Mouse (Mus musculus) gastrocnemius, postnatal 14 days (tissue): ENCODE measurements around the gene Rcl1. TPM values are rescaled to one million over a fixed set of nuclear protein-coding genes. Genes with fewer than 3 reads are reported as not detected.

Experiments used
- DNase-seq: peaks from one replicate; pipeline ENCODE4 v3.0.0; 2021; ENCODE audit warnings: mixed read lengths
- intact Hi-C: fragments of 180-260 bp; cut with DNase I; formaldehyde crosslinking; loops from one replicate; pipeline ENCODE4 v1.15.1; 2025; ENCODE audit warnings: low total_unique reads
- total RNA-seq, 2 experiments: library from RNA; stranded (reverse); gene quantifications; 2 replicates each; pipeline ENCODE4 v1.2.3; 2021

The Rcl1 gene
- total RNA-seq, 2 experiments from 2014 or later: 11.2 to 12.9 TPM

DNA sequence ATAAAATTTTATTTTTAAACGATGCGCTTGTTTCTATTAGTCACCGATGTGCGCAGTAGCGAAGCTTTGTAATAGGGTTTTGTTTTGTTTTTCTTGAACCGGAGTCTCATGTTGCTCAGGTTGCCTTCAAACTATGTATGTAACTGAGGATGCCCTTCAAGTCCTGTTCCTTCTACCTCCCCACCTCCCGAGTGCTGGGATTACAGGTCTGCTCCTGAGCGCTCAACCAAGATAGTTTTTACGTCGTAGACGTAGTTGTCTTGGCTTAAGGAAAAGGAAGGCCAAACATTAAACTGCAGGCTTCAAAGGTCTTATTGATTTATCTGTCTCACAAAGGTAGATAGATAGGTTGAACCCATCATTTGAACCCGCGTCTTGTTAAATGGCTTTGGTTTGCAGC lies 923 bp downstream of the Rcl1 start:
- intact Hi-C loops: no loop called here
- DNase-seq: no peak

DNA sequence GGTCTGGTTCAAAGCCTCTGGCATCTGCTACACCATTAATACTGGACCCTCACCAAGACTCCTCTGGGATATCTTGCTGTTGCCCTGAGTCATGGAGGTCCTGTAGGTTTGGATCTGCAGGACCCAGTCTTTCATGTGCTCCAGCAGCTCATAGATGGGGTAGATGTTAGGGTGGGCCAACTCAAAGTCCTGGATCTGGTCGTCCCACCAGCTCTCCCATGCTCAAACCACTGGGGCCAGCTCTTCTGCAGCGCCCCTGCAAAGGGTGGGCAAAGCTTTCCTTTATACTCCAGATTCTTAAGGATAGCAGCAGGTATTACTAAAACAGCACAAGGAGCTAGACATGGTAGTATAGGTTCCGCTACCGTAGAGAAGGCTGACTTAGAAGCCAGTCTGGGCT lies 4.6 kb downstream of the Rcl1 start:
- intact Hi-C loops: no loop called here
- DNase-seq: no peak

DNA sequence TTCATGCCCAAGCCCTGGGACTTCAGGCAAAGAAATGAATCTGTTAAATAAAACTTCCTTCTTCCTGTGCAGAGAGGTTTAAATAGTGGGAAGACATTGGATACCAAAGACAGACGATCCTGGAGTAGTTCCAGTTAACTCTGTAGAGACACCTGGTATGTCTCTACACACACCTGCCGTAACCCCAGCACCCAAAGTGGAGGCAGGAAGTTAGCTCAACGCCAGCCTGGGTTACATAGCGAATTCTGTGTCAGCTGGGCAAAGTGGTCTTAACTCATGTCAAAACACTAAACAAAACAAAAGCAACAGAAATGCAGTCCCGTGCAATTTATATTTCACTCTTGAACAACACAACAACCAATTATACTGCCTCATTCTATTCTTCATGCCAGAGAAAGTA lies 5.1 kb downstream of the Rcl1 start:
- DNase-seq: no peak
- intact Hi-C loops: no loop called here

DNA sequence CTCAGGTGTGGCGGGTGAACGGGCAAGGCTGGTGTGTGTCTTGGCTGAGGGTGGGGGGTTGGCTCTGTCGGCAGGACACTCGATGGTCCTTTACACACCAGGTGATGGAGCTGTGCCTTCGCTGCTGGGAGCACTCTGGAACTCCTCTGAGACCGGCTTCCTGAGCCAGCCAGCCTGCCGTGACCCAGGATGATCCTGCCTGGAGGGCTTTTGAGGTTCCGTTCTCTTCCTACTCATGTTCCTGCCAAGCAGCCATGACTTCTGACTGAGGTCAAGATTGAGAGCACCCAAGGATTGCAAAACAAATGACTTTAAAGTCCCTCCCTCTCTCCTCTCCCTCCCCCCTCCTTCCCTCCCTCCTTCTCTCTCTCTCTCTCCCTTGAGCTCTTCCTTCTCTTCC lies 11.5 kb downstream of the Rcl1 start:
- intact Hi-C loops: no loop called here
- peak; percentile 75 for DNase-seq

DNA sequence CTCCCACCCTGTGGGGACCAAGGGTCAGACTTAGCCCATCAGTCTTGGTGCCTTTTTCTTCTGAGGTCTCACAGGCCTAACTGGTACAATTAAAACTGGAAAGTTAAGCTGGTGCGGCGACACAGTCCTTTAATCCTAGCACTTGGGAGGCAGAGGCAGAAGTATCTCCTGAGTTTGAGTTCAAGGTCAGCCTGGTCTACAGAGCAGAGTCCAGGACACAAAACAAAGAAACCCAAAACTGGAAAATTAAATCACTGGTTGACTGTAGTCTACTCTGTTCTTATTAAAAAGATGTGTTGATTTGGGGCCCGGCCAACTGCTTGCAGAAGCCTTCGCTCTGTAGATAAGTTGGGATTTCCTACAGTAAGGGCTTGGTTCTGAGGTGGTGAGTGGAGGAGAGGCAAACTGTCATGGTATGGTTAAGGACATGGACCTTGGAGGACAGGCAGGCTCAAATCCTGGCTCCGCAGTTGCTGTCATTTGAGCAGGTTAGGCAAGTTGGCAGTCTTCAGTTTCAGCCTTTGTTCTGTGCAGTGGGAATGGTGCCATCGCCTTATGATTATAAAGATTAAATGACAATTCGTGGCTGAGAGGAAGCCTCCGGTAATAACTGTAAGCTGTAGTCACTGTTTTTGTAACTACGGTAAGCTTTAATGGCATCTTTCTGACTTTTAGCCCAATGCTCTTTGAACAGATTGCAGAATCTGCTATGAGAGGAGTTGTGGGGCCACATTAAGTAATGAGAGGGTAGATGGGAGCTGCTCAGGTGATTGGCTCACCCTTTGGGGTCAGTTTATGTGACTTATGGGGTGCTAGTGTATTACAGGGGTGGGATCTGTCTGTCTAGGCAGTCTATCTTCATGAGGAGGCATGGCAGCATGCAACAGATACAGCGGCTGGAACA lies 12.8 kb downstream of the Rcl1 start:
- intact Hi-C loops: no loop called here
- DNase-seq: no peak

DNA sequence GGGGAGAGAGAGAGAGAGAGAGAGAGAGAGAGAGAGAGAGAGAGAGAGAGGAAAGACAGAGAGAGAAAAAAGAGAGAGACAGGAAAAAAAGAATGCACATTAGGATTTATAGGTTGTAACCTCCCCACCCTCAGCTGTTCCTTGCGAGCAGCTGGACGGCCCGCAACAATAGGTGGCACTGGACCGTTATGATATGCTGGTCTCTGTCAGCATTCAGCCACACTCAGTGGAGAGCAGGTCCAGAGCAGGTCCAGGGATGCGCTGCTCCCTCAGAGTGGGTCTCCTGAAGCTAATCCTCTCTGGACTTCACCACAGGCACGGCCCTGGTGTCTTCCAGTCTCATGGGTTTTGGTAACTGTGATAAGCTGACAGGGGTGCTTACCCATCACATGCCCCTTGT lies 15.6 kb downstream of the Rcl1 start:
- DNase-seq: no peak
- intact Hi-C loops: no loop called here

DNA sequence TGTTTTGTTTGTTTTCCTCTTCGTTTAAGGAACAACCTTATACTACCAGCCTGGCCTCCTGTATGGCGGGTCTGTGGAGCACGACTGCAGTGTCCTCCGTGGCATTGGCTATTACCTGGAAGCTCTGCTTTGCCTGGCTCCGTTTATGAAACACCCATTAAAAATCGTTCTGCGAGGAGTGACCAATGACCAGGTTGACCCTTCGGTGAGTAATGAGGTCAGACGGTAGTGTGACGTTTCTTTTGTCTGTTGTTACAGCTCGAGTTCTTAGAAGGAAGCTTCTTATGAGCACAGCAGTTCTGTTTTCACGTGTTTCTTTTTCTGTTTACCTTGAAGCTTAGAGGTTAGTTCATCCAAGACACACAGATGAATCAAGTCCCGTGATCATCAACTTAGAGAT lies 17.0 kb downstream of the Rcl1 start:
- intact Hi-C loops: no loop called here
- DNase-seq: no peak

DNA sequence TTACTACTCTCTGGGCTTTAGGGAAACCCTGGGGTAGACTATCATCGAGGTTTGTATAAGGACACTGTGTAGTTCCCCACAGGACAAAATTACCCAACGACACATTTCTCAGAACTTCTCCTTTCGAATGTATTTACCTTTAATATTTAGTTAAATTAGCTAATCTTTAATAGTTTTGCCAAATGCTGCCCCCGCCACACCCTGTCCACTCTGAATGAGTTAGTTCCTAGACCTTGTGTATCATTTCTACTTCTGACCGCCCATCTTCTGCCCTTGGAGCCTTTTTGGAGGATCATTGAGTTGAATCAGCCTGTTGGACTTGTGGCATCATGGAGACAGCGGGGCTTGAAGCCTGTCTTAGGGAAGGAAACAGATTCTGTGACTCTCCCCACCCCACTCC lies 19.1 kb downstream of the Rcl1 start:
- intact Hi-C loops: no loop called here
- no peak for DNase-seq

DNA sequence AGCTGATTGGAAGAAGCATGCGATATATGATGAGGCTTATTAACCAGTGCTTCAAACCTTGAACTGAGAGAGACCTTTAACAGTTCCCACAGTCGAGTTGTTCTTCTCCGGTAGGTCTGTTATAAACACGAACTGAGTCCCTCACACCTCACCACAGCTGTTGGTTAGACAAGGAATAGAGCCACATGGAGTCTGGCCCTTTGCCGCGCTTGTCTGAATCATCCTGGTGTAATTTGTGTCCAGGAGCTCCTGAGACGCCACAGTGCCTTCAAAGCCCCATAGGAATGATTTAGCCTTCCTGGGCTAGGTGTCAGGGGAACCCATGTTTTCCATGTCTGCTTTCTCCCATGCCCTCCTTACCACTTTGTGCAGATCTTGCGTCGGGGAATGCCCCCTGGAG lies 20.2 kb downstream of the Rcl1 start:
- DNase-seq: no peak
- intact Hi-C loops: no loop called here

DNA sequence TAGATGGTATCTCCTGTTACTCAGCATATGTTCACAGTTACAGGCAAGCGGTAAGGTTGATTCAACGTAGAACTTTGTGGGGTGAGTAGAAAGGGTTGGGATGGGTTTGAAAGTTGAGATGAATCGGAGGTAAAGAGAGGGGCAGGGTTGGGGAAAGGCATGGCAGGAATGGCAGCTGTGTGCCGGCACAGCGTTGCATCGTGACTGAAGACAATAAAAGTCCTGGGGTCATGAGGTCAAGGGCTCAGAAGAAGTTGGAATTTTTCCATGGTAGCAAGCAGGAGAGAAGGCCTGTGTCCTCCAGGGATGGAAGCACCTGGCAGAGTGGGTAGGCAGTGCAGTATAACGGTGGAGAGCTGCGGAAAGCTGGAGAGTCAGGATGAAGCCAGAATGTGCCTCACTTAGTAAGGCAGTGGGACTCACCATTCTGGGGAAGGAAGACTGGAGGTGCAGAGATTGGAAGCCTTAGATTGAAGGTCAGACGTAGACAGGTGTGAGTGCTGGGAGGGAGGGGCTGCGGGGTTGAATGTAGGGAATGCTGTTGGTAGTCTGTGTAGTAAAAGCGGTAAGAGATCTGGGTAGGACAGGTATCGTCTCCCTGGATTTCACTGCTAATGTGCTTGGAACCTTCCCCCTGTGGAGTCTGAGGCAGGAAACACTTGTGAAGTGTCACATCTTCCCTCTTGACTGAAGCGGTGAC lies 23.9 kb downstream of the Rcl1 start:
- no peak for DNase-seq
- intact Hi-C loops: no loop called here

DNA sequence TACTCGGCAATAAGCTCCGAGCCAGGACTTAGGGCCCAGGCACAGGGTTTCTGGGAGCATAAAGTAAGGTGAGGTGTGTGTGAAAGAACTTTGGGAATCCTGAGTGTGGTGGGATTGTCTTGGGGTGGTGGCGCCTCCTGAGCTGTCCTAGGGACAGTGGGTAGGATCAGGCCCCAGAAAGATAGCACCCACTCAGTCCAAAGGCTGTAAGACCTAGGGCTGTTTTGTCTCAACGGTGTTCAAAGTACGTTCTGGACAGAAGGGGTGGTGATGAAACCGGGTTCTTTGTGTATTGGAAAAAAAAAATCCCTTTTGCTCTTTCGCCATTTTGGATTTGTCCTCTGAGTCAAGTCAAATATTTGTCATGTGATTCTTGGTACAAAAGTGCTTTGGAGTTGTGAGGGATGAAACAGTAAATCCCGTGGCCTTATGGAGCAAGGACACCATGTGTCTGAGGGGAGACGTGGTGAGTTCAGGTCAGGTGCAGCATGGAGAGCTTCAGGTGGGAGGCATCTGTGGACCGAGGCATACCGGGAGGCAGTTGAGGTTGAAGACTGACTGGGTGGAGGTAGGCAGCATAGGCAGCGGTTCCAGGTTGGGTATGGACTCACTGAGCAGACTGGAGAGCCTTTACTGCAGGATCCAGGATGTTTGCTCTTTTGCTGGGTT lies 25.3 kb downstream of the Rcl1 start:
- DNase-seq: no peak
- intact Hi-C loops: no loop called here

DNA sequence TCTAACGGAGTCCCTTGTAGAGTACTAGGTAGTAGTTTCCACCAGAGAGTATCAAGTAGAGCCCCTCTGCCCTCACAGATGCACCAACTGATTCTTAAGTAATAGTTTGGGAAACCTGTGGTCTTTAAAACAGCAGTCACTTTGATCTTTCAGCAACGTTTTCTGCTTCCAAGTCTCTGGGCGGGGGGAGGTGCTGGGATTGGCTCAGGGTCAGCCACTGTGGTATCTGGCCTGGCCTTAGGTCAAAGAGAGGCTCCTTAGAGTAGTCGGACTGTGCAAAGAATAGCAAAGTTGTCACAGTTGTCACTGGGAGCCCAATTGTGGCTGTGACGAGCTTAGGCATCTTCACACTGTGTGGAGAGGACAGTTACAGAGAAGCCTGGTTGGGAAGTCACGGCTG lies 26.2 kb downstream of the Rcl1 start:
- DNase-seq: no peak
- intact Hi-C loops: no loop called here

DNA sequence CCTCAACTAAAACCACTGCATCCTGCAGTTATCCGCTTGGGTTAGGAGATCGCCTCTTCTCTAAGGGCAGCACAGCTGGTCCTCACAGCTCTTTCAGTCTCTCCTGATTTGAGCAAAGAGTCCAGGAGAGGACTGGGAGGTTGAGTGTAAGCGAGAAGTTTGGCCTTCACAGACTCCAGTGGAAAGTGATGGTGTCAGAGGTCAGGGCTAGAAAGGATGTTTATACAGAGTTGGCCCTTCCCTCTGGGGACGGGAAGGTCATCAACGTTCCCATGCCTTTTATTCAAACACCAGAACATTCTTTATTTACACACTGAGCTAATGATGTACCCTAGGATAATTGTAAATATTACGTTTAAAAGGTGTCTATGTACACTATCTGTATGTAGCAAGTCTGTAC lies 27.0 kb downstream of the Rcl1 start:
- no peak for DNase-seq
- intact Hi-C loops: no loop called here

DNA sequence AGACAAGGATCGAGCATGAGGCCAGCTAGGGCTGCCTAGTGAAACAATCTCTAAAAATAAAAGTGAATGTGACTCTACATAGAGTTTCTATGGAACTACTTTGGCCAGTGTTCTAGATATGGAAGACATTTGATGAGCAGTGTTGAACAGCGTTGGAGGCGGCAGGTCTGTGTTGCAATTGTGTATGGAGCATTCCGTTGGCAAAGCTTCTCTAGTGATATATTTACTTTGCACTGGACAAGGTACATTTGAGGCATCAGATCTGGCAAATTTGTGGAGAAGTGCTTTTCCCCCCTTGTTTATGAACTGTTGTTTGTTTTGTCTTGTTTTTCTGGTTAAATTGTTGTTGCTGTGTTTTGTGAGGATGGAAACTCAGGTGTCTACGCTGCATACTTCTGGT lies 28.4 kb downstream of the Rcl1 start:
- no peak for DNase-seq
- intact Hi-C loops: no loop called here

DNA sequence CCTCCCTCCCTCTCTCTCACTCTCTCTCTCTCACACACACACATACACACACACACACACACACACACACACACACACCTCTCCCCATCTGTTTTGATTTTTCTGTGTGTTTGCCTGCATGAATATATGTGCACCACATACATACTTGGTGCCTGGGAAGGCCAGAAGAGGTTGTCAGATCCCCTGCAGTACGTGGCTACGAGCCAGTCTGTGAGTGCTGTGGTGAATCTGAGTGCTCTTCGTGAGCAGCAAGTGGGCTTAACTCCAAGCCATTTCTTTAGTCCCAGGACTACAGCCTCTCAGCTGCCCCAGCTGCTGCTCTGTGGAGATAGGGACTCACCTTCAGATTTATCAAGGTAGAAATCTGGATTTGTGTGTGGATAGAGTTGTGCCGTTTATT lies 30.0 kb downstream of the Rcl1 start:
- intact Hi-C loops: no loop called here
- DNase-seq: no peak

DNA sequence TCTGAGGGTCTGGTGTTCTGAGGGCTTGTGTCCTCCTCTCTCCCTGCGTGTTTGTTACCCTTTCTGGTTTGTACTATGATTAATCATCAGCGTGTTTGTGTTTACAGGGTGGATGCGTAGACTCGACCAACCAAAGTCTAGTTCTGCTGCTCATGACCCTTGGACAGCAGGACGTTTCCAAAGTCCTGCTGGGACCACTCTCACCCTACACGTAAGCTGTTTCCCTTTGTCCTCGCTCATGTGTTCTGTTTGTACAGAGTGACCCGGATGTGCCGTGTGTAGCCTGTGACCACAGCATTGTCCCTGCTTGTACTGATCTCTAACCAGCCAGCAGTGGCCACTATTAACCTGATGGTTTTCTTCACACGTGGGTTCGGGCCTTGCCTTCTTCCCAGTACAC lies 33.1 kb downstream of the Rcl1 start:
- DNase-seq: no peak
- intact Hi-C loops: no loop called here

DNA sequence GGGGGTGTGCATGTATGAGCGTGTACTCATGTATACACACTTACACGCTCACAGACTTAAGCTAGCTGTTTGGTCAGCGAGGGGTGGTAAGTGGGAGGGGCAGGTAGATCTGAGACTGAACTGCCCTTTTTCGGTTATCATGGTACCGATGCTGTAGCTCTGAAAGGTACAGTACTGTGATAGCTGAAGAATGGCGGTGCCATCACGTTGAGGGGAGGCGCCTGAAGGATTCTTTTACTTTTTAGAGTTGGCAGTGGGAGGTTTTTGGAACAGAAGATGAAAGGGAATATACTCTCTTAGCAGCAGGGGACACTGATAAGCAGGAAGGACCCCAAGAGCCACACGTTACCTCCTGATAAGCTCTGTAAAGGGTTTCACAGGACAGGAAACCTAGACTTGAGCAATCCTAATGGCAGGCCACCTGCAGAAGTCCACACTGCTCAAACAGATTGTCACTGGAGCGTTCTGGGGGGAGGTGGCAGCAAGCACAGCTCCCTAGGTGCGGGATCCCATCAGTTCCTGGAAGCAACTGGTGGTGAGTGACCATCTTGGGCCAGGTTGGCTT lies 34.1 kb downstream of the Rcl1 start:
- intact Hi-C loops: no loop called here
- no peak for DNase-seq

DNA sequence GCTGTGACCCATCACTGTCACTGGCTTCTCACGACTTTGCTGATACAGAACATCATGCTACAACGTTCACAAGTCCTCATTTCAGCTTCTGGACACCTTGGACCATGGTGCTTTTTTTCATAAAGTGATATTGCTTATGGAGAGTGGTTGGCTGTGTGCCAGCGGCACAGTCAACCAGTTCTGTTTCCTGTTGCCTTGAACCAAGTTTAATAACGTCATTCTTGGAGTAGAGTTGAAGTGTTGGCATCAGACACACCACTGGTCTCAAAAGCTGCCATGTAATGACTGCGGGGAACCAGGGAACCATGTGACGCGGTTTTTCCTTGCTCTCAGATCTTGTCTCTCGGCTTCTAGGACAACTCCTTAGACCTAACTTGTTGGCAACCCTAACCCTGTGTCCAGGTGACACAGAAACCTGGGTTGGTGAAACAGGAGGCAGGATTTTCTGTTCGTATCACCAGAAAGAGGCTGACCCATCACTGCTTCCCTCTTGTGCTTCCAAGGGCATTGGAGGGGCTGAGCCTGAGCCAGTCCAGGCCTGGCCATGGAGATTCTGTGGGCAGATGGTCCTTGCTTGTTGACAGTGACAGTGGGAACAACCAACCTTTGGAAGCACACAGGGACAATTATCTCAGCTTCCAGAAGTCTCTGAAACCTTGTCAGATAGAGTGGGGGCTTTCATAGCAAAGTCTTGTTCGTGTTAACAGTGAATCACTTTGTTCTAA lies 37.5 kb downstream of the Rcl1 start:
- no peak for DNase-seq
- intact Hi-C loops: no loop called here

DNA sequence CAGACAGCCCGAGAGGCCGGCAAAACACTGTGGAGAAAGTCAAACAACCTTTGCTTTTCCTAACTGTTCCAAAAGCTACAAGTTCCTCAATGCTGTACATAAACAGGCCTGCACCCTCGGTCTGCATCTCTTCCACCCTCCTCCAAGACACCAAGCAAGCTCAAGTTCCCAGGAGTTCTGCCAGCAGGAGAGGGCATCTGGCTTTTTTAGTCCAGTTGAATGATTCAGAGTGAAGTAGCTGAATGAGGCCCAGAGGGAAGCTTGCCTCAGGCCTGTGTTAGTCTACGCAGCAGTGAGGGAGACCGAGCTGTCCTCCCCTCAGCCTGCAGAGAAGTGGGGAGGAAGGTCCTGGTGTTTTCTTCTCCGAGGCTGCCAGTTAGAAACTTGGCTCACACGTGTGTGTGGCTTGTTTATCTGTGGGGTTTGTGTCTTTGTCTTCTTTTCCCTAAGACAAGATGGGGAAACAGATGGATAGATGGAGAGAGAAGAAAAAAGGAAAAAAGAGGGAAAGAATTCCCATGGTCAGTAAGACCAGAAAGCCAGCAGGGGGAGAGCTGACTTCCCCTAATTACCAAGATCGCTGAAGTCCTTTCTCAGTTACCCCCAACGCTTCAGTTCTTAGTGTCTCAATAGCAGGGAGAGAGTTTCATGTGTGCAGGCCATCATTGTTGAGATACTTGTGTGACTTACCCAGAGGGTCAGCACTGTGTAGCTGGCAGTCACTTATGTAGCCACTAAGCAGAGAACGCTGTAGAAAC lies 38.7 kb downstream of the Rcl1 start:
- intact Hi-C loops: no loop called here
- no peak for DNase-seq
